Mouse (Mus musculus) cerebellum, adult 2 months (tissue): Measurements from ENCODE around the gene Ppfibp1.

Source experiments
- CTCF ChIP-seq: fragments of 200-500 bp; IDR thresholded peaks from 2 replicates; pipeline ENCODE4 v1.5.1; 2011; ENCODE audit warnings: low read depth, mild to moderate bottlenecking, control low read depth, low read length, moderate library complexity, borderline replicate concordance; ENCODE audit not compliant: insufficient read depth
- POLR2A ChIP-seq: fragments of 200-500 bp; IDR thresholded peaks from 2 replicates; pipeline ENCODE4 v1.6.1; 2011; ENCODE audit warnings: low read length, control low read depth, borderline replicate concordance; ENCODE audit not compliant: insufficient read depth

DNA sequence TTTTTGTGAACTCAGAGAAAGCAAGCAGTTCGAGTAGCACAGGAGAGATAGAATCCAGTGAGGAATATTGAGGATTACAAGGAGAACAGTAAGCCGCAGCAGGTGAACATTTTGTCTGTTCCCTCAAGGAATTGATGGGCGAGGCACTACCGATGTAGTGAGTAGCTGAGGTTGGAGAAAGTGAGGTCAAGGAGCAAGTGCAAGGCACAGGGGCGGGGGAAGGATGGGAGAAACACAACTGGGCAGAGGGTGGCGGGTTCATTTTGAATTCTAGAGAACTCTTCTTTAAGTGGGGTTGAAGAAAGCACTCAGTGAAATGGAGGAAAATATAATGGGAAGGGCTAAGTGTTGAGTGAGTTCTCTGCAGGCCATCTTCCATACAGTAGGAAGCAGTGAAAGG is 10.4 kb downstream of the Ppfibp1 start:
- no peak for TF ChIP-seq CTCF
- no peak for TF ChIP-seq POLR2A
